Mouse (Mus musculus): ENCODE measurements around the gene Ndufa11. TPM values are rescaled to one million over a fixed set of nuclear protein-coding genes. Genes with fewer than 3 reads are reported as not detected.

The Ndufa11 gene
- polyA plus RNA-seq, 1 experiment from 2014 or later = 516 TPM

- Histone ChIP-seq H3K36me3 (replicated peaks) (peaks cover 27% of the 10 kb centered on the region; the same call in 1 of the 2 replicates), H3K4me2 (no peak overlapping the region), H3K9me3 (no peaks in the 10 kb centered on the region), H3K27ac (no peak overlapping the region), H3K4me3 (no peak overlapping the region), H3K9ac (no peak overlapping the region), H3K27me3 (replicated peaks) (no peaks in the 10 kb centered on the region), H3K4me1 (peaks cover 14% of the 10 kb centered on the region)
- ATAC-seq (replicated peaks) = no peak
- 87% methylated on average over 11 of the region's 11 CpGs for WGBS
Observed at GRCm38 (mm10) chr17:56723419-56724161, 6.0 kb downstream of the Ndufa11 start.

GRCm38 (mm10) chr17:56727029-56727649 is 9.6 kb downstream of the Ndufa11 start:
- H3K4me2 ChIP-seq = no peak overlapping the region
- no peaks in the 10 kb centered on the region for H3K4me1 ChIP-seq
- H3K9me3 ChIP-seq = no peaks in the 10 kb centered on the region
- H3K27me3 ChIP-seq (replicated peaks) = no peaks in the 10 kb centered on the region
- peaks cover 20% of the 10 kb centered on the region; the same call in 1 of the 2 replicates for H3K36me3 ChIP-seq (replicated peaks)
- H3K27ac ChIP-seq = no peak overlapping the region
- H3K9ac ChIP-seq = no peak overlapping the region
- 0 out of 2 replicates have a peak, but pooled peaks have one; percentile 27 for ATAC-seq (replicated peaks)
- whole genome bisulfite sequencing = 12% methylated on average over 7 of the region's 7 CpGs
- no peak overlapping the region for H3K4me3 ChIP-seq

- no peak overlapping the region for H3K4me2 ChIP-seq
- H3K27ac ChIP-seq = no peak overlapping the region
- H3K36me3 ChIP-seq (replicated peaks) = peaks cover 15% of the 10 kb centered on the region; the same call in 1 of the 2 replicates
- no peaks in the 10 kb centered on the region for H3K9me3 ChIP-seq
- 12% methylated on average over 12 of the region's 12 CpGs for WGBS
- H3K9ac ChIP-seq = no peak overlapping the region
- H3K4me3 ChIP-seq = no peak overlapping the region
- no peak for ATAC-seq (replicated peaks)
- H3K4me1 ChIP-seq = no peaks in the 10 kb centered on the region
- no peaks in the 10 kb centered on the region for H3K27me3 ChIP-seq (replicated peaks)
Observed at GRCm38 (mm10) chr17:56727659-56728058, 10.1 kb downstream of the Ndufa11 start.

- Histone ChIP-seq H3K9ac (no peak overlapping the region), H3K9me3 (no peaks in the 10 kb centered on the region), H3K27ac (no peak overlapping the region), H3K36me3 (replicated peaks) (0 out of 2 replicates have a peak, but pooled peaks cover 10% of the 10 kb centered on the region), H3K4me3 (no peak overlapping the region), H3K27me3 (replicated peaks) (no peaks in the 10 kb centered on the region), H3K4me2 (no peak overlapping the region), H3K4me1 (no peaks in the 10 kb centered on the region)
- ATAC-seq (replicated peaks) = no peak
- 48% methylated on average over 12 of the region's 12 CpGs for WGBS
Observed at GRCm38 (mm10) chr17:56728117-56728516, 10.6 kb downstream of the Ndufa11 start.

- 51% methylated on average over 6 of the region's 6 CpGs for WGBS
- Histone ChIP-seq H3K27me3 (replicated peaks) (no peaks in the 10 kb centered on the region), H3K36me3 (replicated peaks) (0 out of 2 replicates have a peak, but pooled peaks cover 3% of the 10 kb centered on the region)
Observed at GRCm38 (mm10) chr17:56729151-56729550, 11.6 kb downstream of the Ndufa11 start.

GRCm38 (mm10) chr17:56729656-56730055 is 12.1 kb downstream of the Ndufa11 start:
- ATAC-seq (replicated peaks) = no peak
- 51% methylated on average over 2 of the region's 2 CpGs for whole genome bisulfite sequencing
- no peak overlapping the region for H3K4me2 ChIP-seq
- H3K4me1 ChIP-seq = no peaks in the 10 kb centered on the region
- 0 out of 2 replicates have a peak, but pooled peaks cover 3% of the 10 kb centered on the region for H3K36me3 ChIP-seq (replicated peaks)
- H3K4me3 ChIP-seq = no peak overlapping the region
- H3K9me3 ChIP-seq = no peaks in the 10 kb centered on the region
- H3K27me3 ChIP-seq (replicated peaks) = no peaks in the 10 kb centered on the region
- H3K27ac ChIP-seq = no peak overlapping the region
- no peak overlapping the region for H3K9ac ChIP-seq

More at GRCm38 (mm10) chr17:56729151-56729550, 11.6 kb downstream of the Ndufa11 start:
- Histone ChIP-seq H3K4me1 (no peaks in the 10 kb centered on the region), H3K9ac (no peak overlapping the region), H3K9me3 (no peaks in the 10 kb centered on the region), H3K4me3 (no peak overlapping the region), H3K27ac (no peak overlapping the region), H3K4me2 (no peak overlapping the region)
- no peak for ATAC-seq (replicated peaks)

- 53% methylated on average over 8 of the region's 8 CpGs for WGBS
- Histone ChIP-seq H3K4me1 (no peaks in the 10 kb centered on the region), H3K9ac (no peak overlapping the region), H3K27ac (no peak overlapping the region), H3K9me3 (no peaks in the 10 kb centered on the region), H3K27me3 (replicated peaks) (no peaks in the 10 kb centered on the region), H3K36me3 (replicated peaks) (no peaks in the 10 kb centered on the region), H3K4me2 (no peak overlapping the region), H3K4me3 (no peak overlapping the region)
- ATAC-seq (replicated peaks) = no peak
Observed at GRCm38 (mm10) chr17:56736534-56736933, 19.0 kb downstream of the Ndufa11 start.

- ATAC-seq (replicated peaks) = no peak
- Histone ChIP-seq H3K27me3 (replicated peaks) (no peaks in the 10 kb centered on the region), H3K4me3 (no peak overlapping the region), H3K9me3 (no peaks in the 10 kb centered on the region), H3K36me3 (replicated peaks) (no peaks in the 10 kb centered on the region), H3K9ac (no peak overlapping the region), H3K4me2 (no peak overlapping the region), H3K4me1 (no peaks in the 10 kb centered on the region), H3K27ac (no peak overlapping the region)
- 81% methylated on average over 10 of the region's 10 CpGs for WGBS
Observed at GRCm38 (mm10) chr17:56738221-56738620, 20.7 kb downstream of the Ndufa11 start.

GRCm38 (mm10) chr17:56740118-56740787 is 22.7 kb downstream of the Ndufa11 start:
- no peak overlapping the region for H3K4me3 ChIP-seq
- H3K9me3 ChIP-seq = no peaks in the 10 kb centered on the region
- H3K27me3 ChIP-seq (replicated peaks) = no peaks in the 10 kb centered on the region
- H3K36me3 ChIP-seq (replicated peaks) = no peaks in the 10 kb centered on the region
- H3K27ac ChIP-seq = no peak overlapping the region
- no peak overlapping the region for H3K4me2 ChIP-seq
- H3K4me1 ChIP-seq = no peaks in the 10 kb centered on the region
- no peak overlapping the region for H3K9ac ChIP-seq
- no peak for ATAC-seq (replicated peaks)
- WGBS = 84% methylated on average over 17 of the region's 17 CpGs

- no peaks in the 10 kb centered on the region for H3K4me1 ChIP-seq
- no peak overlapping the region for H3K27ac ChIP-seq
- no peaks in the 10 kb centered on the region for H3K27me3 ChIP-seq (replicated peaks)
- no peaks in the 10 kb centered on the region for H3K36me3 ChIP-seq (replicated peaks)
- no peaks in the 10 kb centered on the region for H3K9me3 ChIP-seq
- WGBS = 82% methylated on average over 17 of the region's 17 CpGs
- H3K4me2 ChIP-seq = no peak overlapping the region
- H3K9ac ChIP-seq = no peak overlapping the region
- ATAC-seq (replicated peaks) = no peak
- no peak overlapping the region for H3K4me3 ChIP-seq
Observed at GRCm38 (mm10) chr17:56740788-56741160, 23.2 kb downstream of the Ndufa11 start.

GRCm38 (mm10) chr17:56744173-56744572 is 26.6 kb downstream of the Ndufa11 start:
- no peaks in the 10 kb centered on the region for H3K4me1 ChIP-seq
- H3K9me3 ChIP-seq = no peaks in the 10 kb centered on the region
- no peak overlapping the region for H3K27ac ChIP-seq
- ATAC-seq (replicated peaks) = no peak
- H3K27me3 ChIP-seq (replicated peaks) = no peaks in the 10 kb centered on the region
- WGBS = 64% methylated on average over 5 of the region's 5 CpGs
- H3K36me3 ChIP-seq (replicated peaks) = no peaks in the 10 kb centered on the region
- H3K9ac ChIP-seq = no peak overlapping the region
- no peak overlapping the region for H3K4me2 ChIP-seq
- no peak overlapping the region for H3K4me3 ChIP-seq

- Histone ChIP-seq H3K4me1 (0 out of 2 replicates have a peak, but pooled peaks cover 4% of the 10 kb centered on the region), H3K9ac (no peak overlapping the region), H3K27me3 (replicated peaks) (peaks cover 49% of the 10 kb centered on the region), H3K27ac (no peak overlapping the region), H3K9me3 (no peaks in the 10 kb centered on the region), H3K4me3 (peak overlapping the region; percentile 36), H3K36me3 (replicated peaks) (no peaks in the 10 kb centered on the region), H3K4me2 (peak overlapping the region; percentile 46)
- peak; percentile 82 for ATAC-seq (replicated peaks)
- WGBS = 23% methylated on average over 71 of the region's 71 CpGs
Observed at GRCm38 (mm10) chr17:56751404-56752072, 34.0 kb downstream of the Ndufa11 start.
